Comparison of ENCODE assay signal across 8 mouse cellular contexts in the genomic region with DNA sequence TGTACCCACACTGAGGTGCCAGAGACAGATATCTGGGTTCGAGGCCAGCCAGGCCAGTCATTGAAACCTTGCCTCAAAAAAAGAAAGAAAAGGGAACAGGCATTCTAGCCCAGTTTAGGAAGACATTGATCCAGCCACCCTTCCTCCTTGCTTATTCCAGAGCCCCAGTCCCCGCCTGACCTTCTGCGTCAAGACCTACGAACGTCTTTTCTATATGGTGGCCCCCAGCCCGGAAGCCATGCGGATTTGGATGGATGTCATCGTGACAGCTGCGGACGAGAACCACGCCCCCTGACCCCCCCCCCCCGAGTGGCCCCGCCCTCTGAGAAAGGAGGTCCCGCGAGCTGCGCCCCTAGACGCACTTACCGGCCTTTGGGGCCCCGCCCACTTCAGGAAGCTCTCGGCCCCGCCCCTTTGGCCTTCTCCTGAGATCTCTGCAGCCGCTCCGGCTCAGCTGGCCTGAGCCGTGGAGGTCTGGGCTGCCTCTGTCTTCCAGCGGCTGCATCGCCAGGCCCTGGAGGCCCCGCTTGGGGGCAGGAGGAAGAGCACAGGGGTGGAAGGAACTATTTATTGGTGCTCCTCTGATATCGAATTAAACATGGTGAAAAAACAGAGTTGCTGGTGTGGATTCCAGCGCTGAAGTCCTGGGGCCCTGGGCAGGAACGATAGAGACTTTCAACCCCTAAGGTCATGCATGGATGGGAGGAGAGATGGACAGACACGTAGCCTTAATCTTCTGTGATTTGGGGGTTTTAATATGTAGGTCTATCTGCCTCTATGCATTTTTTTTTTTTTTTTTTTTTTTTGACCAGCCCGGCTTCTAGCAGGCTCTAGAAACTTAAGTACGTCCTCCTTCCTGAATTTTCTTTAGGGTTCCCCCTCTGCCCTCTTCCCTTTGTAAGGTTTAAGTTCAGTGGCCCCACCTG. TPM values are rescaled to one million over a fixed set of nuclear protein-coding genes. Genes with fewer than 3 reads are reported as not detected.
A peak's percentile ranks its signal among the peaks of the same experiment; 100 is the strongest.
DNase-seq lines count a peak whose midpoint lies in the region; ATAC-seq and TF ChIP-seq lines count a peak whose summit lies in the region.

No protein-coding gene starts in this region.

- no peaks in the 10 kb centered on the region for H3K27me3 ChIP-seq in heart, embryonic 14.5 days (ENCODE audit: control insufficient read depth, insufficient read depth, low read length)
- H3K27me3 ChIP-seq in kidney, postnatal 0 days (ENCODE audit: insufficient read depth, low read length) = no peaks in the 10 kb centered on the region
- H3K27me3 ChIP-seq in lung, embryonic 16.5 days (ENCODE audit: control insufficient read depth, insufficient read depth, low read depth, low read length) = no peaks in the 10 kb centered on the region

- no peaks in the 10 kb centered on the region for H3K9me3 ChIP-seq in heart, embryonic 14.5 days (ENCODE audit: control insufficient read depth, low read length)
- H3K9me3 ChIP-seq in kidney, postnatal 0 days (replicated peaks; ENCODE audit: low read length) = no peaks in the 10 kb centered on the region
- H3K9me3 ChIP-seq in lung, embryonic 16.5 days (ENCODE audit: control insufficient read depth, low read length) = no peaks in the 10 kb centered on the region

- TF ChIP-seq POLR2A in embryonic fibroblast, embryonic 13.5 days (IDR thresholded peaks at IDR 0.05; ENCODE audit: low read depth, low read length) = peak; percentile 56

- WGBS in heart, embryonic 14.5 days = 10% methylated on average over 31 of the region's 33 CpGs
- WGBS in kidney, postnatal 0 days = 6% methylated on average over 32 of the region's 33 CpGs
- WGBS in lung, embryonic 16.5 days = 7% methylated on average over 33 of the region's 33 CpGs

- ATAC-seq in heart, embryonic 14.5 days (ENCODE audit: insufficient number of reproducible peaks, insufficient read depth, low FRiP score, low read depth) = peak; percentile 82
- ATAC-seq in kidney, postnatal 0 days (replicated peaks; ENCODE audit: low FRiP score, low read depth) = peak; percentile 88
- ATAC-seq in lung, embryonic 16.5 days (ENCODE audit: low read depth) = peak; percentile 94

- no peak overlapping the region for H3K4me3 ChIP-seq in embryonic fibroblast, embryonic 13.5 days (ENCODE audit: insufficient read depth, low read length)
- H3K4me3 ChIP-seq in heart, embryonic 14.5 days (ENCODE audit: control insufficient read depth in 1 of 2, insufficient read depth in 1 of 2, low read depth in 1 of 2, low read length in 2 of 2) = peak overlapping the region; percentile 24 to 25; a peak in 3 of 4 replicates
- H3K4me3 ChIP-seq in kidney, postnatal 0 days (replicated peaks; ENCODE audit: low read depth, low read length) = peak overlapping the region; percentile 19; the same call in 1 of the 2 replicates
- peak overlapping the region; percentile 29 for H3K4me3 ChIP-seq in lung, embryonic 16.5 days (ENCODE audit: low read length)

- peak overlapping the region; percentile 48 for H3K9ac ChIP-seq in heart, embryonic 14.5 days (ENCODE audit: low read length)
- peak overlapping the region; percentile 32; the same call in 1 of the 2 replicates for H3K9ac ChIP-seq in kidney, postnatal 0 days (ENCODE audit: low read depth, low read length)
- H3K9ac ChIP-seq in lung, embryonic 16.5 days (ENCODE audit: low read length) = peak overlapping the region; percentile 61

- TF ChIP-seq CTCF in embryonic fibroblast, embryonic 13.5 days (IDR thresholded peaks at IDR 0.05; ENCODE audit: borderline replicate concordance, insufficient read depth, low read length) = no peak
- peak; percentile 21; the same call in 1 of the 2 replicates for TF ChIP-seq CTCF in kidney, postnatal 0 days (IDR thresholded peaks at IDR 0.05; ENCODE audit: low read depth)

- no peaks in the 10 kb centered on the region for H3K4me1 ChIP-seq in embryonic fibroblast, embryonic 13.5 days (ENCODE audit: control insufficient read depth, insufficient read depth, low read length)
- H3K4me1 ChIP-seq in heart, embryonic 14.5 days (ENCODE audit: control insufficient read depth in 2 of 2, insufficient read depth in 2 of 2, low read length in 2 of 2) = no peaks in the 10 kb centered on the region
- H3K4me1 ChIP-seq in kidney, postnatal 0 days (replicated peaks; ENCODE audit: insufficient read depth, low read length) = no peaks in the 10 kb centered on the region
- no peaks in the 10 kb centered on the region; the same call in 1 of the 2 replicates for H3K4me1 ChIP-seq in lung, embryonic 16.5 days (replicated peaks; ENCODE audit: control insufficient read depth, insufficient read depth, low read length)

- peak; percentile 91 for DNase-seq in A20 (ENCODE audit: low read depth, low spot score)
- DNase-seq in adrenal gland, postnatal 14 days = peak; percentile 95
- peak; percentile 90 for DNase-seq in kidney, postnatal 0 days (ENCODE audit: low spot score)
- DNase-seq in ovary, adult 18-20 months (ENCODE audit: low spot score) = peak; percentile 83
- DNase-seq in thymus, postnatal 0 days (ENCODE audit: low spot score) = peak; percentile 88

- no peak overlapping the region for H3K27ac ChIP-seq in embryonic fibroblast, embryonic 13.5 days (ENCODE audit: insufficient read depth, low read length)
- H3K27ac ChIP-seq in heart, embryonic 14.5 days (replicated peaks in 1 of 2; ENCODE audit: control insufficient read depth in 1 of 2, insufficient read depth in 1 of 2, low read depth in 2 of 2, low read length in 2 of 2) = no peak overlapping the region
- no peak overlapping the region for H3K27ac ChIP-seq in kidney, postnatal 0 days
- no peak overlapping the region for H3K27ac ChIP-seq in lung, embryonic 16.5 days (ENCODE audit: low read length)

- H3K4me2 ChIP-seq in heart, embryonic 14.5 days (ENCODE audit: low read length) = peak overlapping the region; percentile 59
- H3K4me2 ChIP-seq in kidney, postnatal 0 days (ENCODE audit: low read length) = peak overlapping the region; percentile 49
- H3K4me2 ChIP-seq in lung, embryonic 16.5 days (ENCODE audit: low read depth, low read length) = peak overlapping the region; percentile 59

- no peaks in the 10 kb centered on the region for H3K36me3 ChIP-seq in heart, embryonic 14.5 days (ENCODE audit: control insufficient read depth, insufficient read depth, low read length)
- H3K36me3 ChIP-seq in kidney, postnatal 0 days (ENCODE audit: insufficient read depth, low read length) = no peaks in the 10 kb centered on the region
- H3K36me3 ChIP-seq in lung, embryonic 16.5 days (ENCODE audit: control insufficient read depth, insufficient read depth, low read length) = no peaks in the 10 kb centered on the region

RNA-seq across cellular contexts. Expression of gene Lypd3, which starts 7.4 kb away (rescaled TPM):
- total RNA-seq in adrenal gland, postnatal 14 days (2021) = 0.38 and 0.59 TPM in 2 replicates
- not detected in 2 replicates for polyA plus RNA-seq in embryonic fibroblast, embryonic 13.5 days (2011; ENCODE audit: insufficient read length, low read depth, missing spikeins)
- polyA plus RNA-seq in heart, embryonic 14.5 days (2014; fragmentation: Nextera tagmentation; extraction: Ambion mirVana) = not detected in 2 replicates
- polyA plus RNA-seq in kidney, postnatal 0 days (2015; fragmentation: Nextera tagmentation; extraction: Ambion mirVana) = 0.68 and 0.88 TPM in 2 replicates
- polyA plus RNA-seq in lung, embryonic 16.5 days (2015; fragmentation: Nextera tagmentation; extraction: Ambion mirVana) = 0.26 and 0.92 TPM in 2 replicates
- polyA plus RNA-seq in thymus, postnatal 0 days (2015; fragmentation: Nextera tagmentation; extraction: Ambion mirVana) = 1.8 and 2.2 TPM in 2 replicates

RNA-seq across cellular contexts. Expression of gene Phldb3, which starts 18.4 kb away (rescaled TPM):
- total RNA-seq in adrenal gland, postnatal 14 days (2021) = 3.2 and 4.3 TPM in 2 replicates
- 0.76 and 0.97 TPM in 2 replicates for polyA plus RNA-seq in embryonic fibroblast, embryonic 13.5 days (2011; ENCODE audit: insufficient read length, low read depth, missing spikeins)
- polyA plus RNA-seq in heart, embryonic 14.5 days (2014; fragmentation: Nextera tagmentation; extraction: Ambion mirVana) = 0.08 TPM in 1 of 2 replicates, not detected in the other
- polyA plus RNA-seq in kidney, postnatal 0 days (2015; fragmentation: Nextera tagmentation; extraction: Ambion mirVana) = 0.11 and 0.20 TPM in 2 replicates
- 0.15 and 0.21 TPM in 2 replicates for polyA plus RNA-seq in lung, embryonic 16.5 days (2015; fragmentation: Nextera tagmentation; extraction: Ambion mirVana)
- polyA plus RNA-seq in thymus, postnatal 0 days (2015; fragmentation: Nextera tagmentation; extraction: Ambion mirVana) = 0.47 and 0.73 TPM in 2 replicates

RNA-seq across cellular contexts. Expression of gene Zfp575, which starts 41.5 kb away (rescaled TPM):
- total RNA-seq in adrenal gland, postnatal 14 days (2021) = 0.48 and 0.94 TPM in 2 replicates
- 2.3 and 2.6 TPM in 2 replicates for polyA plus RNA-seq in embryonic fibroblast, embryonic 13.5 days (2011; ENCODE audit: insufficient read length, low read depth, missing spikeins)
- 0.36 and 0.49 TPM in 2 replicates for polyA plus RNA-seq in heart, embryonic 14.5 days (2014; fragmentation: Nextera tagmentation; extraction: Ambion mirVana)
- 4.0 and 4.3 TPM in 2 replicates for polyA plus RNA-seq in kidney, postnatal 0 days (2015; fragmentation: Nextera tagmentation; extraction: Ambion mirVana)
- polyA plus RNA-seq in lung, embryonic 16.5 days (2015; fragmentation: Nextera tagmentation; extraction: Ambion mirVana) = 2.2 and 2.3 TPM in 2 replicates
- polyA plus RNA-seq in thymus, postnatal 0 days (2015; fragmentation: Nextera tagmentation; extraction: Ambion mirVana) = 0.48 and 0.71 TPM in 2 replicates

RNA-seq across cellular contexts. Expression of gene Ethe1, which starts 41.6 kb away (rescaled TPM):
- total RNA-seq in adrenal gland, postnatal 14 days (2021) = 21.3 and 24.9 TPM in 2 replicates
- 11.3 and 16.2 TPM in 2 replicates for polyA plus RNA-seq in embryonic fibroblast, embryonic 13.5 days (2011; ENCODE audit: insufficient read length, low read depth, missing spikeins)
- polyA plus RNA-seq in heart, embryonic 14.5 days (2014; fragmentation: Nextera tagmentation; extraction: Ambion mirVana) = 24.8 and 26.2 TPM in 2 replicates
- polyA plus RNA-seq in kidney, postnatal 0 days (2015; fragmentation: Nextera tagmentation; extraction: Ambion mirVana) = 43.7 and 43.8 TPM in 2 replicates
- 21.9 and 22.4 TPM in 2 replicates for polyA plus RNA-seq in lung, embryonic 16.5 days (2015; fragmentation: Nextera tagmentation; extraction: Ambion mirVana)
- 39.2 and 39.9 TPM in 2 replicates for polyA plus RNA-seq in thymus, postnatal 0 days (2015; fragmentation: Nextera tagmentation; extraction: Ambion mirVana)

RNA-seq across cellular contexts. Expression of gene Tex101, which starts 47.5 kb away (rescaled TPM):
- not detected in 2 replicates for total RNA-seq in adrenal gland, postnatal 14 days (2021)
- not detected in 2 replicates for polyA plus RNA-seq in embryonic fibroblast, embryonic 13.5 days (2011; ENCODE audit: insufficient read length, low read depth, missing spikeins)
- not detected in 2 replicates for polyA plus RNA-seq in heart, embryonic 14.5 days (2014; fragmentation: Nextera tagmentation; extraction: Ambion mirVana)
- not detected in 2 replicates for polyA plus RNA-seq in kidney, postnatal 0 days (2015; fragmentation: Nextera tagmentation; extraction: Ambion mirVana)
- polyA plus RNA-seq in lung, embryonic 16.5 days (2015; fragmentation: Nextera tagmentation; extraction: Ambion mirVana) = not detected in 2 replicates
- not detected in 2 replicates for polyA plus RNA-seq in thymus, postnatal 0 days (2015; fragmentation: Nextera tagmentation; extraction: Ambion mirVana)
